Mouse (Mus musculus) thymus, postnatal 0 days (tissue): ENCODE data around the gene Sorbs1. TPM values are rescaled to one million over a fixed set of nuclear protein-coding genes. Genes with fewer than 3 reads are reported as not detected.

ENCODE experiments used
- DNase-seq: peaks from one replicate; pipeline ENCODE4 v3.0.0-alpha.2; 2015; ENCODE audit warnings: low spot score
- polyA plus RNA-seq: library from polyadenylated mRNA; unstranded; fragments of >200 nt; fragmentation: Nextera tagmentation; extraction: Ambion mirVana; gene quantifications from 2 replicates; pipeline ENCODE4 v1.2.1, GENCODE M21; 2015

The Sorbs1 gene
- polyA plus RNA-seq, 1 experiment from 2014 or later = 16.1 TPM

DNA sequence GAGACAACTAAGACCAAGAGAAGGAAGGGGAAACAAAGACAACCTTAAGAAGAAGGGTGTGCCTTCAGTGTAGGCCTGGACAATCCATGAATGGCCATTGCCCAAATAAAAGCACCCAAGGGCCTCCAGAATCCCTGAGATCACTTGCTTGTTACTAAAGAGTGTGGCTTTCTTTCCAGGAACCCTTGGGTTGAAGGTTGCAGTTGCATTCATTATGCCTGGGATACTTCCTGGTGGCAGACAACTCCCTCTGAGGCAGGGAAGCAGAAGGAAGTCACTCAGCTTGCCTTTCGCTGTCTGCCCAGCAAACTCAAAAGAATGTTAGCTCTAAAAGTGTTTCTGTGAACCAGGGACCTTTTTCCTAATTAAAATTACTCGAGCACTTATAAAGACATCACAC lies 164.9 kb downstream of the Sorbs1 start:
- DNase-seq = no peak

GRCm38 (mm10) chr19:40348175-40348574 lies 165.4 kb downstream of the Sorbs1 start:
- no peak for DNase-seq

GRCm38 (mm10) chr19:40346908-40347307 lies 166.7 kb downstream of the Sorbs1 start:
- DNase-seq = no peak

- no peak for DNase-seq
Measured at GRCm38 (mm10) chr19:40346232-40346844, 167.2 kb downstream of the Sorbs1 start.

GRCm38 (mm10) chr19:40345684-40346083 lies 167.9 kb downstream of the Sorbs1 start:
- DNase-seq = peak; percentile 84

GRCm38 (mm10) chr19:40343018-40343417 lies 170.6 kb downstream of the Sorbs1 start:
- DNase-seq = peak; percentile 75

- no peak for DNase-seq
Measured at GRCm38 (mm10) chr19:40341141-40341540, 172.4 kb downstream of the Sorbs1 start.

GRCm38 (mm10) chr19:40336694-40337093 lies 176.9 kb downstream of the Sorbs1 start:
- DNase-seq = no peak

DNA sequence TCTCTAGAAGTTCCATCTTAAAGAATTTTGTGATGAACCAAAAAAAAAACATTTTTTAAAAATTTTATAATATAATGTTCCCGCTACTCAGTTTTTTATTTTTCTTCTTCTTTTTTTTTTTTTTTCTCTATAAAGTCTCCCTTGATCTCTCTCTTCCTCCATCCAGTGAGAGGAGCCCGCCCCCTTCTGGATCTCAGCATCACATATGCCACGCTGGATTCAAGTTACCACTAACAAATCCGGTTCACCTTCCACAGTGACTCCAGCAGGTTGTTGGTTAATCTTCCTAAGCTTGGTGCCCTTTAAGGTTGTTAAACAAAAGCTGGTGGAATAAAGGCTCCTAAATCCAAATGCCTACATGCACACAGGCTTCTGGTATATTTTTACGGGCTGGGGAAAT lies 179.7 kb downstream of the Sorbs1 start:
- no peak for DNase-seq

DNA sequence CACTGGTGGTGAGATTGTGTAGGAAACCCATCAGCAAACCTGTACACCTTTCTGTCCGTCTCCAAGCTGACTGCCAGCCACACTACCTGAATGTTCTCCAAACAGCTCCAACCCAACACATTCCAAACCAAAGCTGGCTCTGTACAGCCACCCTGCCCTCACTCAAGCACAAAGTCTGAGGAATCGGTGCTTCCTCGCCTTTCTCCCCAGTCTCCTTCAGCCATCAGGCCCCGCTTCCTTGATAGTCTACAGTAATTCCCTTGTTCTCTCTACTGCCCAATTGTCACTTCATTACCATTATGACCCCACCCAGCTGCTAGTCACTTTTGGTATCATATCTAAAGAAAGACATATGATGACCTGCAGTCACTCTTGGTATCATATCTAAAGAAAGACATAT lies 180.5 kb downstream of the Sorbs1 start:
- DNase-seq = no peak

GRCm38 (mm10) chr19:40332303-40332702 lies 181.3 kb downstream of the Sorbs1 start:
- DNase-seq = no peak

GRCm38 (mm10) chr19:40331846-40332245 lies 181.7 kb downstream of the Sorbs1 start:
- no peak for DNase-seq

DNA sequence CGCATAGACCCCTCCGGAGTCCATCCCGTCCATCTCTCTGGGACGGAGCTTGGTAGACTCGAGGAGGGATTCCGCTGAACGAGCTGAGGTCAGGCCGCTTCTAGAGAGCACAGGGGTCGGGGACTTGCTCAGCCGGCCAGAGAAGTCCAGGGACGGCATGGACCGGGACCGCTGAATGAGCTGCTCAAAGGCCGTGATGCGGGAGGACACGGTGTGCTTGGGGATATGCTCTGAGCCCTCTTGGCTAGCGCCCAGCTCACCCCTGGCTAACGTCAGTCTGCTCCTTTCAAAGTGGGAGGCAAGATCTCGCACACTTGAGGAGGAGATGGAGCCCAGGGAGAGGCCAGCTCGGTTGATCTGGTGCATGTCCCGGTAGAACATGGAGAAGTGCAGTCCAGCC lies 187.5 kb downstream of the Sorbs1 start:
- no peak for DNase-seq

DNA sequence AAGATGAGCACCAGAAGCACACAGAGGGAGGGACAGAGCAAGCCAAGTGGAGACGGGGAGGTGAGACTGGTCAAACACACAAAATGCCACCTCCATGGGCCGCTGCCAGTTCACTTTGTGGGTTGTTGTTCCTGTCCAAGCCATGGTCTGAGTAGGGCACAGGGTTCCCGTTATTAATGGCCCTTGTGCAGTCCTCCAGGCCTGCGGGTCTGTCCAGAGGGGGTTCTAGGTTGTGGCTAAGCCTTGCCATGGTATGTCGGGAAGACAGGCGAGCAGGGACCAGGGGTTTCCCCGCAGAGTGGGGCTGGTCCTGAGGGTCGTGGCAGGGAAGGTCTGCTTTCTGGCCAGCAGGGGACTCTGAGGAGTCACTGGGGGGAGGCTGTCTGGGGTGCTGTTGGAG lies 188.2 kb downstream of the Sorbs1 start:
- DNase-seq = no peak

DNA sequence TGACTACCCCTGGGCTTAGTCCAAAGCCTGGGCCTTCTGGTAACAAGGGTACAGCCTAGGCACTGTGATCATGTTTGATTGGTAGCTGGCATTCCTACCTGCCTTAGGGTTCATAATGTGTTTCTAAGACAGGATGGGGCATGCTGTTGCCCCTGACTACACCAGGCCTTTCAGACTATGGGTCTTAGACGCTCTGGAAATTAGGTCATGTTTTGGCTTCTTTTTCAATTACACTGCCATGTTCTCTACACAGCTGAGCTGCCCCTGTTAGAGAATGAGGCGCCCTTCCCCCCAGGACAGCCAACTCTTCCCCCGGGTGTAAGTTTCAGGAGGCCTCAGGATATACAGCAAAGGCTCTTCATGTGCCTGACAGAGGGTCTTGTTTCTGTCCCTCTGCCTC lies 191.4 kb downstream of the Sorbs1 start:
- DNase-seq = no peak

DNA sequence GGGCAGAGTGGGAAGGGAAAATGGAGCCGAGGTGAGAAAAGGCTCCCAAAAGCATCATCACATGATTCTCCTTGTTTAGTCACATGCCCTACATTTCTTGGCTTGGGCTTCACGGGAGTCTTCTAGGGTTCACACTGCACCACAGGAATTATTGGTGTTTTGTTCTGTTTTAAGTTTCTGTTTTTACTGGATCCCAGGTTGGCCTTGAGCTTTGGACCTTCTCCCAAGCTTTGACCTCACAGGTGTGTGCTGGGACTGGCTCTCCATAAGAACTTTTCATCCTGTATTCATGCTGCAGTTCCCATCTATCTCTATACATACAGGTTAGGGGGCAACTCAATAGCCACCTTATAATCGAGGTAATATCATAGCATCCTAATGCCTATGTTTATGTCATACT lies 194.4 kb downstream of the Sorbs1 start:
- DNase-seq = no peak

GRCm38 (mm10) chr19:40318511-40318910 lies 195.1 kb downstream of the Sorbs1 start:
- no peak for DNase-seq

DNA sequence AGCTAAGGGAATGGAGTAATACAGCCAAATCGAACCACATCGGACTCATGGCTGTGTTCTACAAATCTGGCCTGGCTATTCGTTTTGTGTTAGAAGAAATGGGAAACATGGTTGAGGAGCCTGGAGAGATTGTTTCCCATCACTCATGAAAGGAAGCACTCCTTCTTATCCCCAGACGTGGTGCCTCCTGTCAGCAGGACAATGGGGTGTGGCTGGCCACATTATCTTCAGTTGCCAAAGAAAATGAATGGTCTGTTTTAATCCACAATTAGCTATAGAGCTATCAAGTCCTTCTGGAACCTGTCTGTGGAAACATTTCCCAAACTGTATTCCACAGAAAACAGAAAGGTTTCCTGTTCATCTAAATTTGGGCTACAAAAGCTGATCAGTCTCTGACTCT lies 196.6 kb downstream of the Sorbs1 start:
- no peak for DNase-seq

DNA sequence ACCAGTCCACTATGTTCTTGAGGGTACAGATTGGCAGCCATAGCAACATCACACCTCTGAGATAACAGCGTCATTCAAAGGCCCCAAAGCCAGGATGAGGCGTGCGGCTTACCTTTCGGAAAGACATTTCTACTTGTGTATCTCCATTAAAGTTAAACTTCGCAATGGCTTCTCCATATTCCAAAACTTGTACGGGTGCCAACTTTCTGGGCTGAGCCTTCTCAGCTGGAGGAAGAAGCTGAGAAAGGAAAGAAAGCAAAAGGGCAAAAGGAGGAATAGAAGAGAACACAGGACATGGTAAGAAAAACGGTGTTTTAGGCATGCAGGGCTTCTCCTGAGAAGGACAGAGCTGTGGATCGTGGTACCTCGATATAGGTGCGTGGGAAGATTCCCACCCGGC lies 199.3 kb downstream of the Sorbs1 start:
- DNase-seq = no peak

DNA sequence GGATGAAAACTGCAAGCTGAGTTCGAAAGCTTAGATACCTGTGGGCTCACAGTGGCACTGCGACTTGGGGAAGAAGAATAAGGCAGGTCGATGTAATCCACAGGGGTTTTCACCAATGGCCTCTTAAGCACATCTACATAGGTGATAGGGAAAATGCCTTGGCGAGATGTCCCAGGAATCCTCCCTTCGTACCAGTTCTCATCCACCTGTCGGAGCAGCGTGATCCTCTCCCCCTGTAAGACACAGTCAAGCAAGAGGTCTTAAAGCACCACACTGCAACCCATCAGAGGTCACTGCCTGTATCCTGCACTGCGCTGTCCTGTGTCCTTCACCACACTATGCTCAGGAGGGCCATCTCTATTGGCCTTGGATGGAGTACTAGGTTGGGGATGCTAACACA lies 201.9 kb downstream of the Sorbs1 start:
- DNase-seq = no peak

DNA sequence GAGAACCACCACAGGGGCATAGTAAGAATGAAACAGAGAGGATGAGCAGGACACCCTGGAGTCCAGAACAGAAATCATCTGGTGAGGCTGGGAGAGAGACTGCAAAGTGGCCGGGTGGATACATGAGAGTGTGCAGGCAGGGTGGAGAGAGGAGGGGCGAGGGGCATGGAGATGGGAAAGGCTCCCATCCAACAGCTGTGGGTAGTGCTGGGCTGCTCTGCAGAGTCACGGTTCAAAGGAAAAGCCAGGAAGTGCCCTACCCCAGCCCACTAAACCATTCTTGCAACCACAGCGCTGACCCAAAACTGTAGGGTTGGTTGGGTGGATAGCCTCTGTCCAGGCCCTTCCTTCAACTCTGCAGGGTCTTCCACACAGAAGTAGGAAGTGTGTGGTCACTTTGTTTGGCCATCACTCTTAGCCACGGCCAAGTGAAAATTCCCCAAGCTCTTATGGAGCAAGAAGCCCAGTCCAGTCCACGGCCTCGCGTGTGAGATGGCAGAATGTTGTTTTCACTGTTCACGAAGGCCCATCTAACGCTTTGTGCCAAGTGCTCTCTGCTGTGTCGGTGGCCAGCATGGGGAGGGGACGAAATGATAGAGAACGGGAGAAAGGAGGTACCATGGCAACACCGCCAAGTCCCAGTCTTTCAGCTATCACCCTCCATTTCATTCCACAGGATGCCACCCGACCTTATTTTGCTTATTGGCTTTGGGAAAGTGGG lies 203.0 kb downstream of the Sorbs1 start:
- DNase-seq = no peak

GRCm38 (mm10) chr19:40309911-40310310 lies 203.7 kb downstream of the Sorbs1 start:
- no peak for DNase-seq

DNA sequence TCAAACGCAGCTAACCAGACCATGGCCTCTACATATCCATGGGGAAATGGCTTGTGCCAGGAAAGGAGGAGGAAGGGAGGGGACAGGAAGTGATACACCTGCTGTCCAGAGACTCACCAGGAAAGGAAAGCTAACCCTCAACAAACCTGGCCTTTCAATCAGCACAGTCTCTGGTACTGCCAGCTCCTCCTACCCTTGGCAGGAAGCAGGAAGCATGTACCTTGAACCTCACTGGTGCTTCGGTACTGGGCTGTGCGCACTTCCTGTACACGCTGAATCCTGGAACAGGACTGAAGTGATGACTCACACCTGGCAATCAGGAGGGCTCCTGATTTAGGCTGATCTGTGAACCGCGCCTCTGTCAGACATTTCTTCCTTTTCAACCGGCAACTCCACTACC lies 206.0 kb downstream of the Sorbs1 start:
- no peak for DNase-seq
